Mouse (Mus musculus) cerebellum, adult 9-11 months (tissue): ENCODE data around the gene Rln1.

Experiments
- DNase-seq: peaks from one replicate; pipeline ENCODE4 v3.0.0; 2022

The Rln1 gene

DNA sequence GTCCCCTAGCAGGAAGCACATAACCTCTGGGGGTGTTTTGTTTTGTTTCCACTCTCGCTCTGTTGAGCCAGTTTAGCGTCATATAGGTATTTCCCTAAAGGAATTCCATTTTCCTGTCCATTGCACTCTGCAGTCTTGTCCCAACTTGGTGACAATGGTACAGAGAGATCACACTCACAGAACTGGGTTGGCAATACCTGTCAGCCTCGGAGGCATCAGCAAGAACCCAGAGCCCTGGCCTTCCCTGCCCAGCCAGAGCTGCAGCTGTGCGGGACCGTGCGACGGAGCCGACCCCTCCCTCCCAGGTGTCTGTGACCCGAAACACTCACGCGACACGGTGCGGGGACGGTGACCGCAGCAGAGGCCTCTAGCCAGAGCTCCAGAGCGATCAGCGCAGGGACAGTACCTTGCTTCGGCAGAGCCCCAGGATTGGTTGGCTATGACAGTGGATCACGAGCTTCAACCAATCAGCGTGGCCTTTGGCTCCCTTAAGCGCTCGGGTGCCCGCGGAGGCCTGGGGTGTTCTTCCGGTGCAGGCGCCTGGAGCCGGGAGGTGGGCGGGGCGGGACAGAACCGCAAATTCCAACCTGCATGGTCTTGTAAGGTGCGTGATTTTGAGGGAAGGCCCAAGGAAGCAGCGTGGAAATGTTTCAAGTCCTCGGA is 27.1 kb upstream of the Rln1 start:
- peak; percentile 96 for DNase-seq

DNA sequence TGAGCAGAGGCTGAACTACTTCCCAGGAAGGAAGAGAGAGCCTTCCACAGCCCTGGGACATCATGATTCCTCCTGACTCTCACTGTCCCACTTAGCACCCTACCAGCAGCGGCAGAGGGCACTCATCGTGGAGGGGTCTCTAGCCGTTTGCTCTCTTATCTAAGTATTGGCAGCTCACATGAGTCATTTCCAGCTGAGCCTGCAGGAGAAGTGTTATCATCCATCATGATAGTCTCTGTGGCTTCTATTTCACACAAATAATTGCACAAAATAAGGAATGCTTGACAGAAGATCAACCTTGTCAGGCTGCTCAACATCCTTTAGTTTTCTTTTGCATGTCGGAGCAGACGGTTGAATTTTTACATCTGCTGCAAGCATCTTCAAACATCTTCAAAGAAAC is 25.8 kb upstream of the Rln1 start:
- DNase-seq, result no peak

DNA sequence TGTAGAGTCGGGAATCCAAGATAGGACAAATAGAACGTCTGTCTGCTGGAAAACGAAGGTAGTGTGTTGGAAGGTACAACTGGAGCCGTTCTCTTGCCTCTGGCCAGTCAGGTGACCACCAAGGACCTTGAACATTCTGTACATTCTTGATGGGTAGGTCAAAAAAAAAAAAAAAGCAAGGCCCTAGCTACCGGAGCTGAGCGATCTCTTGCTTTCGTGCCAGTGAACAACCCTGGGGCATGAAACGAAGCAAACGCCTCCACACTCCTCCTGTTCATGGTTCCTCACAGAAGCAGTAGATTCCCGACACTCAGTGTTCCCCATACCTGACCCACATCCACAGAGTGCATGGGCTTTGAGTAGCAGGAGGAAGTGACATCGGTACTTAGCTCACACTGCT is 21.8 kb upstream of the Rln1 start:
- DNase-seq, result no peak

DNA sequence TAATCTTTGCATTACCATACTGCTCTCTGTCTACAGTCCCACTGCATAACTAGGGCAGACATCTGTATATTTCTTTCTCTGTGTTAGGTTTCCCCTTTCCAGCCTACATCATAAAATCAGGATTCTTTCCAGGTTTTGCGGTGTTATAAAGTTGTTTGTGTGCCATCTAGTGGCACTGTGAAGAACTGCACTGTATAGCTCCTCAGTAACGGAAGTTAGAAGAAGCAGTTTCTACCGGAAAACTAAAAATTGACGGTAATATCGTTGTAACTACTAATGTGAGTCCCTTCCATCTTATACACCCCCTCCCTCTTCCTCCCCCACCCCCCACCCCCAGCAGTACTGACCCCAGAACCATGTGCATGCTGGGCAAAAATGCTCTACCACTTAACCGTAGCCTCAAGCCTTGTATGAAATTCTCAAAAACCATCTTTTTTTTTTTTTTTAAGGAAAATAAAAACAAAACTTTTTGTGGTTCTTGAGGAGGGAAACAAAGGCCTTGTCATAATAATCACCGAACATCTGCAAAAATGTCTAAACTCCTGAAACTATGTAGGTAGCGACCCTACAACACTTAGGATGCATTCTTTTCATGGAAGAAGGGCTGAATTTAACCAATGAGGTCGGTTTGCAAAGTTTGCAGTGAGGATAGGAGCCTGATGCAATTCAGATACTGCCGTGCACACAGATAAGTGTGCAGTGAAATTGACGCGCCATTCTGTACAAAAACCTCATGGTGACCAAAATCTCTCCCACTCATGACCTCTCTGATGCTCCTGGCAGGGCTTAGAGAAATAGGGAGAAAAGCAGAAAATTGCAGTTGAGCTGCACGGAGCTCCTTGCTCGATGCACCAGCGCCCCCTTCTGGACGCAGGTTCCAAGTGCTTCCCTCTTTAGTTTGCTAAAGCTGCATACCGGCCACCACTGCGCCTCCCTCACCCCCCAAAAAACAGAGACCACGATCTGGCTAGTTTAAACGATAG is 20.7 kb upstream of the Rln1 start:
- peak; percentile 78 for DNase-seq

DNA sequence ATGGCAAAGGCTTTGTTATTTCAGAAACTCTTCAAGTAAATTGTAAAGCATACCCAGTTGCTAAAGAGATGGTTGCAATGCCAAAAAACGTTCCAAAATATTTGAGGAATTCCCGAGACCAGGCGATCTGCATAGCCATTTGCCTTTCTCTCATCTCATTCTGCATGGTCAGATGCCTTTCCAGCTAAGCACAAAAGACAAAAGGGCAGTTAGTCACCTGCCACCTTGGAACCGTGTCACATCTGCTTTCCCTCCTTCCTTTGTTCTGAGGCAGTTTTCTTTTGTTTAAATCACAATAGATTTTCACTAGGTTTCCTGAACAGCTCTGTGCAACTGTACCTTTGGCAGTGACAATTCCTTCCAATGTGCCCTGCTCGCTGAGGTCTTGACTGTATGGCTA is 16.5 kb upstream of the Rln1 start:
- DNase-seq, result no peak

DNA sequence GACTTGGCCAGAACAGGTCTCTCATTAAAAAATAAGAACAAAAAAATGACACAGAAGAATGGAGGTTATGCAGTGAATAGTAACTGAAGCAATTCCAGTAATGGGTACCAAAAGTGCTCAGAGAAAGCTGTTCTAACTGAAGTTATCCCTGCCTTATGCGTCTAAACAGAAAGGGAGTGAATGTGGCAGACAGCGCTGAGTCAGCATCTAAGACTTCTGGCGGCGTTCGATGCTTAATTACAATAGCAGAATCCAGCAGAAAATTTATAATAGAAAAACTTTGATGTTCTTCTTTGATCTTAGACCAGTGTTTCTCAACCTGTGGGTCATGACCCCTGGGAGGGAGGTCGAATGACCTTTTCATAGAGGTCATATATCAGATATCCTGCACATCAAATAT is 11.2 kb upstream of the Rln1 start:
- no peak for DNase-seq

DNA sequence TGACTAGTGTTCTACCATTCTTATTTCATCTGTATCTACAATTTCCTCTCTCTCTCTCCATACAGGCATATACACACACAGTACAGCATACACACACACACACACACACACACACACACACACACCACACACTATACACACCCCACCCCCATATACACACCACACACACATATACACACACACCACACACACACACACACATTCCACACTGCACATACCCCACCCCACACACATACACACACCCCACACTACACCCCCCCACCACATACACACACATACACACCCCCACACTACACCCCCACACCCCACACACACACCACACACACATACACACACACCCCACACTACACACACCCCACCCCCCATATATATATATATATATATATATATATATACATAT is 10.4 kb upstream of the Rln1 start:
- no peak for DNase-seq

DNA sequence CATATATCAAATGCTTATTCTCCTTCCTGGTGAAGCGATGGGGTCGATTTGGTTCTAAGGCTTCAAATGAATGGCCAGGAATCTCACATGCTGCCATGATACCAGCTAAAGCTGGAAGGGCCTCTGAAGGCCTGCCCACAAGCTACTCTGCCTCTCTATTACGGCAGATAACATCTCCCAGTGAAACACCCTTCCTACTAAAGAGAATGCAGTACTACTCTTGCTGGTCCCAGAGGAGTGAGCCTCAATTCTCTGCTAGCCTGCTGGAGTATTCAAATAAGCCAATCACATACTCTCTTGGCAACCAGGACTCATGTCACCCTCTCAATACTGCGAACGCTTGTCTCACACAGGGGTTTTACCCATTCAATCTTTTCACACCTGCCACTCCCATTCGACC is 7.8 kb upstream of the Rln1 start:
- no peak for DNase-seq

DNA sequence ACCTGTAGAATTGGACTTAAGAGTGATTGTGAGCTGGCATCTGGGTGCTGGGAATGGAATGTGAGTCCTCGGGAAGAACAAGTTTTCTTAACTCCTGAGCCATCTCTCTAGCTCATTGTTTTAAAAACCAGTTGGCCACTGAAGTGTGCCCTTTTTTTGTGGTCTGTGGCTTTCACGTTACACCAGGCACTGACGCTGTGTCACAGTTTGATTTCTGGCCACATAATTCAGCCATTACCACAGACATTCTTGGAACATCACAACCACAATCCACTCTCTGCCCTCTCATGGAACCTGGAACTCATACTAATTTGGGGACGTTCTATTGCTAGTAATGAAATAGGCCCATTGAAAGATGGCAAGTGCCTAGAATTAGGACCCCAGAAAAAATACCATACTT is 6.6 kb upstream of the Rln1 start:
- no peak for DNase-seq

DNA sequence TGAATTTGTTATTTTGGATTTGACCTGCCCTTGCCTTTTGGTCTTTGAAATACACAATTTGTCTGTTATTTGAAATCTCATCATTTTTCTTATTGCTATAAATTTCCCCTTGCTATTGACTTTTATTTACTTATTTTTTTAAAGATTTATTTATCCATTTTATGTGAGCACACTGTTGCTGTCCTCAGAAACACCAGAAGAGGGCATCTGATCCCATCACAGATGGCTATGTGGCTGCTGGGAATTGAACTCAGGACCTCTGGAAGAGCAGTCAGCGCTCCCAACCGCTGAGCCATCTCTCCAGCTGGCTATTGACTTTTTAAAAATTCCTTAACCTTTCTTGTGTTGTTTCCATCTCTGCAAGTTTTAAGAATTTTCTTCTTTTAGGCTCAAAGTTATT is 2.2 kb upstream of the Rln1 start:
- DNase-seq, result no peak

DNA sequence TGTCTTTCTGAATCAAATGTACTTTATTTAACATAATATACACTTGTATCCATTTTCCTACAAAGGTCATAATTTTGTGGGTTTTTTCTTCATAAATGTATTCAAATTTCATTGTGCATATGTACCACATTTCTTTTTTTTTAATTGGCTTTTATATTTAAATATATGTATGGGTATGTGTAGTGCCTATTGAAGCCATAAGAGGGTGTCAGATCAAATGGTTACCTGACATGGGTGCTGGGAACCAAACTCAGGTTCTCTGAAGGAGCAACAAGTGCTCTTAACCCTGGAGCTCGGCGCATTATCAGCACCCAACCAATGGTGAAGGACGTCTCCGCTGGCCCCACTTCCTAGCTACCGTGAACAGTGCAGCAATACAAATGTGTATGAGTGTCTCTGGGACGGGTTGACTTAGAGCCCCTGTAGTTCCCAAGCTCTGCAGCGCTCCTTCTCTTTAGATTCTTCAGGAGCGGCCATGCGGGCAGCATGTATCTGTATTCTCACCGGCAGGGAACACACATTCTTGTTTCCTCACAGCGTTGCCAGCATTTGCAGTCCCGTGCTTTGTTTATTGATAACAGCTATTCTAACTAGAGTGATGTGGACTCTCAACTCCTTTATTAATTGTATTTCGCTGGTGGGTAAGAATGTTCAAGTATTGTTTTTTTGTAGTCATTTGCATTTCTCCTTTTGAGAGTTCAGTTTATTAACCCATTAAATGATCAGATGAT is 7.5 kb downstream of the Rln1 start:
- no peak for DNase-seq

DNA sequence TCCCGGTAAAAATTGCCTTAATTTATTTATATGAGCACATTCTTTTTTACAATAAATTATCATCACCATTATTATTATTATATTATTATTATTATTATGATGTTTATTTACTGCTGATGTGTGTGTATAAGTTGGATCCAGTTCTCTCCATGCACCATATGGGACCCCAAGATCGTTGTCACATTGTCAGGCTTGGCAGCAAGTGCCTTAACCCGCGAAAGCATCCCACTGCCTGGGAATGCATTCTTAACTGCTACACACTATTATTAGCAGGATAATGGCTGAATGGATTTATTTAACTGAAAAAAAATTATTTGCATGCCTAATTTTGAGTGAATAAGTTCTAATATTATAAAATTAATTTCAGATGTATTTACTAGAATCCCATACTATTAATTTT is 8.1 kb downstream of the Rln1 start:
- no peak for DNase-seq

DNA sequence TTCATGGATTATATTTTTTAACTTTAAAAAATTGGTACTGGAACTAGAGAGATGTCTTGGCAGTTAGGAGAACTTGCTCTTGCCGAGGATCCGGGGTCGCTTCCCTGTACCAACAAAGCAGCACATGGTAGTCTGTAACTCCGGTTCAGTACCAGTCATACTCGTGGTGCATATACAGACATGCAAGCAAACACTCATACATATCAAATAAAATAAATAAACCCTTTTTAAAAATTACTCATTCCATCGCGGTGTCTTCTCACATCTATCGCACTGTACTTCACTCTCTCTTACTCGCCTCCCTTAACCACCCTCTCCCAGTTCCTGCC is 8.7 kb downstream of the Rln1 start:
- no peak for DNase-seq

DNA sequence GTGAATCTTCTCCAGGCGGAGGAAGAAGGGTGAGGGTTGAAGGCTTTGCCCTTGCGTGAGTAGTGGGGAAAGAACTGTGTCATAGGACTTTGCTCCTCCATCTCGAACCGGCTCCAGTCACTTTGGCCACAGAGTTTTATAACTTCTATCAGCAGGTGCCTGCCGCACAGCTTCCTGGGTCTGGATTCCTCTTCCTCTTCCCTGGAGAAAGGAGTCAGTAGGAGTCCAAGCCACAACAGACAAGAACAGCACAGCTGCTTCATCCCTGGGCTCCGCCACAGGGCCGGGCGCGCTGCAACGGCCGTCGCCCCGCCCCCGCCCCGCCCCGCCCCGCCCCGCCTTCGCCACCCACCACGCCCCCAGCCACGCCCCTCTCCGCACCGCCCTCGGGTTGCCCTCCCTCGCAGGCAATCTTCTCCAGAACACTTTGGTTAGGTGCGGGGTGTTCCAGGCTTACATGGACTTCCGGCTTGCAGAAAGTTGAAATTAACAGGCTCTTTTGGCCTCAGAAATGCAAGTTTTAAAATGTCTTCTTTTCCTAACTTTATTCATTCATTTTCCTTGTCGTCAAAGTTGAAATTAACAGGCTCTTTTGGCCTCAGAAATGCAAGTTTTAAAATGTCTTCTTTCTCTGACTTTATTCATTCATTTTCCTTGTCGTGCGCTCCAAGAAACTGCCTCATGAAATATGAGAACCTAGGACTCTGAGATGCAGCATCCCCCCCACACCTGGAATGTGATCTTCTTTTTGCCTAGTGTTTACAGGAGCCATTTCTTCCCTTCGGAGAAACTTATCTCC is 9.2 kb downstream of the Rln1 start, which contains the start of gene Insl6:
TSS of gene Insl6 (minus strand) at position 304 of the 799 bp plus-strand sequence.
- DNase-seq, result no peak

DNA sequence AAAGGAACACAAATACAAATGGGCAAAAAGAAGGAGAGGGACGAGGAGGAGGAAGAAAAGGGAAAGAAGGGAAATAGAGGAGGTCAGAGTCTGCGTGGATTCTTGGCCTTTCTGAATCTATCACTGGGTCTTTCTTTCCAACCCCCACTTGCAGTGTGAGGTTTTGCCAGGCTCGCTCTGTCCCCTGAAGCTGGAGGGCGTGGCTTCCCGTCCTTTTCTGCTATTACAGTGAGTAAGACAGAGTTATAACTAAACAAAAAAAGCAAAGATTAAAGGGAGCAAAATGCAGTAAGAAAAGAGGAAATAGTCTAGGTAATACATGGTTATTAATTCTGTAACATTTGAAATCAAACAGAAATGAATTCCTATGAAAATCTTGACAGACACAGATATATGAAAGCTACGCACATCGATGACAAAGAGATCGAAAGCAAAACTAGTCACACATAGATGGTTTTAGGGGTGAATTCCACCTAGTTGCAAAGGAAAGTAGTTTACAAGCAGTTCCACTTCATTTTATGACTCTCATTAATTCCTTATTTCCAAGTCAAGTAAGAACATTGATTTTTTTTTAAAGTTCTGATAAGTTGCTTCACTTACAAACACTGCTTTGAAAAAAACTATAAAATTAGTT is 10.9 kb downstream of the Rln1 start:
- DNase-seq, result no peak

DNA sequence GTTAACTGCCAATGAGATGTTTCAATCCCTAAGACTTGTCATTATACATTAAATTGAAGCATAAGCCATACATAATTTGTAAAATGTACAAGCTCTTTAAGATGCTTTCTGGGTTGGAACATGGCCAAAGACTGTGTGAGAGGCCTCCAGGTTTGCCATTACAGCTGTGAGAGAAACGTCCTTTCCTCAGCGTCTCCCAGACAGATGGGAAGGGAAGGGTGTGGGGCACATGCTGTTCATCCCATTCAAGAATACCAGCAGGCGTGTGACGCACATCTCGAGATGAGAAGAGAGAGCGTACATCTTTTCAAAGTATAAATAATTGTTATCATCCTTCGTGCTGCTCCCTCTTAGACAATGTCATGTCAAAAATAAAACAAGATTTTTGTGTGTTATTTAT is 21.8 kb downstream of the Rln1 start:
- DNase-seq, result no peak

DNA sequence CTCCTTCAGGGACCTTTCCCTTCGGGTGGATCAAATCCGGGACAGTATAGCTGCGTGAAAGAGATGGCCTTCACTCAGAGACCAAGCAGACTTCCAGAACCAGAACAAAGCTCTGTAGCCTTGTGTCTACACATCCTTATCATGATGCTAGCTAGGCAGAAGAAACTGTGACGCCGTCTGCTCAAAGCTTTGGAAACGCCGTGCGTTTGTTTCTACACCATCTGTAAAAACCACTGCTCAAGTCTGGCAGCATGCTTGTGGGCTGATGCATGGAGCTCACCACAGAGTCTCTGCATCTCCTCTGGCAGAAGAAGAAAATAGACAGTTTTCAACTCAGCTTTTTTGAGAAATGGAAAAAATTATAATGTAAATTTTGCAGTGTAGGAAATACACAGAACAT is 22.7 kb downstream of the Rln1 start:
- DNase-seq, result no peak

DNA sequence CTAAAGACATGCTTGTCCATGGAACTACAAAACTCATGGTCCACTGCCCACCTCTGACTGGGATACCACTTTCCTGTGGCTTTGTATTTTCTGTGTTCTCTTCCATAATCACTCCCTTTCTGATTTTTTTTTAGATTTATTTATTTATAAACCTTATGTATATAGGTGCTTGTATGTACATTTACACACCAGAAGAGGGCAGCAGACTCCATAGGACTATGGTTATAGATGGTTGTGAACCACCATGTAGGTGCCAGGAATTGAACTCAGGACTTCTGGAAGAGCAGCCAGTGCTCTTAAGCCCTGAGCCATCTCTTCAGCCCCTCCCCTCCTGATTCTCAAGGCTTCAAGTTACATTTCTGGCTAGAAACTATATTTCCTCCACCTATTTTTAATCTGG is 25.6 kb downstream of the Rln1 start:
- DNase-seq, result no peak

DNA sequence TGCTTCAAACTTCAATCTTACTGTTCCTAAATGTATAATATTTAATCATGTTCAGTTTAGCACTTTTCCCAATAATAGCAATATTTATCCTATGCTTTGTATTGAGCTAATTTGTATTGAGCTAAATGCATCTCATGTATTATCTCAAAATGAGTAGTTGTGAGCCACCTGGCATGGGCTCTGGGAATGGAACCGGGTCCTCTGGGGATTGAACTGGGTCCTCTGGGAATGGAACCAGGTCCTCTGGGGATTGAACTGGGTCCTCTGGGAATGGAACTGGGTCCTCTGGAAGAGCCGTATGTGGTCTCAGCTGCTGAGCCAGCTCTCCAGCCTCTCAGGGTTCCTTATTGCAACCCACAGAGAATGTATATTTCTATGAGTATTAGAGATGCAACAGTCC is 32.4 kb downstream of the Rln1 start:
- no peak for DNase-seq

DNA sequence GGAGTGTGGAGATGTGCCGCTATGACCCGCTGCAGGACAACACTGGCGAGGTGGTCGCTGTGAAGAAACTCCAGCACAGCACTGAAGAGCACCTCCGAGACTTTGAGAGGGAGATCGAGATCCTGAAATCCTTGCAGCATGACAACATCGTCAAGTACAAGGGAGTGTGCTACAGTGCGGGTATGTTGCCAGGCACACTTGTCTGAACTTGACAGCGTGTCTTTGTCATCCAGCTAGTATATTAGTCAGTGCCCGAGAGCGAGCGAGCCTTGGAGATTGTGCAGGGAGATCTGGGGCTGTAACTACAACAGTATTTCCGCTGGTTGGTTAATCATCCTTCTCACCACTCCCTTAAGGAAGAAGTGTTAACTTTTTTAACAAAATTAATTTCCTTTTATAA is 33.6 kb downstream of the Rln1 start:
- no peak for DNase-seq

DNA sequence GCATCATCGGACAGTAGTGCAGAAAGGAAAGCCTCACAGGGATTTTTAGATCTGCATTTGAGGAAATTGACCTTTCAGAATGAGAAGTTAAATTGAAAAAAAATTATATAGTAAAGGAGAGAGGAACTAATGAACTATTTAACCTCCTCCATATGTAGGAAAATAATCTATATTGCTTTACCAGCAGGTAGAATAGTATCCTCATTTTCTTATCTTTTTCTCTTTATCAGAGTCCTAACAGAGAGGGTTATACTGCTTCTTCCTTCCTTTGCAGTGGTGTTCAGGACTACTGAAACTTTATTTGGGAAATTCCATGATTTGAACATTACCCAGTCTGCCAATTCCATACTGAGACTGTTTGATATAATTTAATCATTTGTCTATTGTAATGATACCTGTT is 37.1 kb downstream of the Rln1 start:
- DNase-seq, result no peak

DNA sequence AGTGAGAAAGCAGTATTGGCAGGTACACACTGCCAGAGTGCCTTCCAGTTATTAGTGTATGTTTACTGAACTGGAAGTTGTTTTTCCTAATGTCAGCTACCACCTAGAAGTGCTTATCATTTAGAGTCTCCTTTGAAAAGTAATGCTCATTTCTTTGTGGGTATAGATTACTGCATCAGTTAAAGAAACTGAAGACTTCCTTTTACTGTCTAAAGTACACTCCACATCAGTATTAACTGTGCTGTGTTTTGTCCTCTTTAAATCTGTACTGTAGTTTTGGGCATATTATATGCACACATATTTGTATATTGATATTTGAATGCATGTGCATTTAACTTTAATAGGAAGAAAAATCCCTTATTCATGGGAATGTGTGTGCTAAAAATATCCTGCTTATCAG is 38.3 kb downstream of the Rln1 start:
- no peak for DNase-seq

DNA sequence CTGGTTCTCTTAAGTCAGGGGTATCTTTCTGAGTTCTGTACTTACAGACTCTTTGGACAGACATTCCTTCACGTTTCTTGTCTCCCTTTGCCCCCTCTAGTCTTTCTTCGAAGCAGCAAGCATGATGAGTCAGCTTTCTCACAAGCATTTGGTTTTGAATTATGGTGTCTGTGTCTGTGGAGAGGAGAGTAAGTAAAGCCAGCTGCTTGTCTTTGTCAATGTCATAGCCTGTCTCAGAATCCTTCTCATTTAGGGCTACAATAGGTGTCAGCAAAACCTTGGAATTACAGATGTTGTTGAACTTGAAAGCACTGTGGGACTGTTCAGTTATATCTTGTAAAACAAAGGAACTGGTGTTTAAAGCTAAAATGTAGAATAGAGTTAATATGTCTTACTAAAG is 39.7 kb downstream of the Rln1 start:
- no peak for DNase-seq
